Mouse (Mus musculus): ENCODE data around the gene Efl1.

DNA sequence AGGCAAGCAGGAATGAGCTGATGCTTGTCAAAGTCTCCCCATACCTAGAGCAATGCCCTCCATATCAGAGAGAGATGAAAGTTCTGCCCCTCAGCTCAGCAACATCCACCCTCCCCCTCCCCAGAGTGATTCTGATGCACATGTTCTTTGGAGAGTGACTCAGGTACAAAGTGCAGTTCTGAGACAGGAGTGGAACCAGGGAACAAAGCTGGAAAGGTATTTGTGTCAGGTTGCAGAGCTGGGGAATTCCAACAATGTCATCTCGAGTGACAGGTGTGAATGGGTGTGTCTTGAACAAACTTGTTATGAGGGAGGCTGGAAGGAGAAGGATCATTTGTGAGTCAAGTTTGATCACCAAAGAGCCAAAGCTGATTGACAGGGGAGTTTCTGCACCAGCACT is 146.1 kb downstream of the Efl1 start:
- no peak for TF ChIP-seq CTCF (IDR thresholded peaks at IDR 0.05; ENCODE audit: insufficient read depth, low read length)
- TF ChIP-seq POLR2A (IDR thresholded peaks at IDR 0.05; ENCODE audit: borderline replicate concordance, extremely low read depth, low read depth, low read length), result no peak
